In the genomic region with DNA sequence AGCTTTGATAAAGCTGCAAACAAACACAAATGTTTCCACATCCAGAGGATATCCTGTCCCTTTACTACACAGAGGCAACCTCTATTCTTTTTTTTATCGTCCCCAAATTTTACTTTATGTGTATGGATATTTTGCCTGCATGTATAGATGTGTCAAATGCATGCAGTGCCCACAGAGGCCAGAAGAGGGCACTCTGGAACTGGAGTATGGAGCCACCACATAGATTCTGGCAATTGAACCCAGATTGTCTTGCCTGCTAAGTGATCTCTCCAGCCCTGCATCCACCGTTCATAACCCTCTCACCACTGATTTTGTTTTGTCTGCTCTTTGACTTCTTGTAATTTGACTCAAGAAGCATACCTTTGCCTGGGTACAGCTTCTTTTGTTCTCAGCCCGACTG, we compare ENCODE assay signal across 9 mouse cellular contexts. TPM values are rescaled to one million over a fixed set of nuclear protein-coding genes. Genes with fewer than 3 reads are reported as not detected.
DNase-seq lines count a peak whose midpoint lies in the region; ATAC-seq and TF ChIP-seq lines count a peak whose summit lies in the region.
"Had no signal": no experiment of that assay in that cellular context is flagged by ENCODE, and none has a peak within 500 bp of the region (broad histone marks: within the 10 kb centered on the region; RNA-seq: fewer than 3 reads in every experiment).

No protein-coding gene starts in this region.

- H3K4me3 ChIP-seq in kidney, embryonic 14.5 days (ENCODE audit: low read length), result no peak overlapping the region
- H3K4me3 ChIP-seq in limb, embryonic 11.5 days (ENCODE audit: low read depth, low read length), result no peak overlapping the region
- H3K4me3 ChIP-seq in neural tube, embryonic 11.5 days (ENCODE audit: low read depth, low read length), result no peak overlapping the region
- H3K4me3 ChIP-seq in thymus, adult 2 months (ENCODE audit: control insufficient read depth, insufficient read depth, low read length), result no peak overlapping the region
- H3K4me3 ChIP-seq: embryonic facial prominence, embryonic 15.5 days had no signal

- no peak for TF ChIP-seq POLR2A in thymus, adult 2 months (IDR thresholded peaks at IDR 0.05; ENCODE audit: control insufficient read depth, extremely low read depth, insufficient read depth, low read length, poor library complexity)

- no peaks in the 10 kb centered on the region for H3K4me1 ChIP-seq in kidney, embryonic 14.5 days (ENCODE audit: control insufficient read depth, insufficient read depth, low read length)
- no peaks in the 10 kb centered on the region for H3K4me1 ChIP-seq in limb, embryonic 11.5 days (ENCODE audit: control insufficient read depth, insufficient read depth, low read length)
- no peaks in the 10 kb centered on the region for H3K4me1 ChIP-seq in neural tube, embryonic 11.5 days (ENCODE audit: control insufficient read depth, insufficient read depth, low read length)
- no peaks in the 10 kb centered on the region; the same call in 1 of the 2 replicates for H3K4me1 ChIP-seq in thymus, adult 2 months (replicated peaks; ENCODE audit: control insufficient read depth, insufficient read depth, low read length)

- no peaks in the 10 kb centered on the region for H3K36me3 ChIP-seq in kidney, embryonic 14.5 days (ENCODE audit: control insufficient read depth, insufficient read depth, low read length)
- H3K36me3 ChIP-seq in limb, embryonic 11.5 days (ENCODE audit: control insufficient read depth, insufficient read depth, low read length), result no peaks in the 10 kb centered on the region
- no peaks in the 10 kb centered on the region for H3K36me3 ChIP-seq in neural tube, embryonic 11.5 days (ENCODE audit: control insufficient read depth, insufficient read depth, low read length)
- no peaks in the 10 kb centered on the region for H3K36me3 ChIP-seq in thymus, adult 2 months (ENCODE audit: control insufficient read depth, insufficient read depth, low read length)
- H3K36me3 ChIP-seq: embryonic facial prominence, embryonic 15.5 days had no signal

- H3K27ac ChIP-seq in kidney, embryonic 14.5 days (ENCODE audit: low read depth, low read length), result no peak overlapping the region
- no peak overlapping the region for H3K27ac ChIP-seq in limb, embryonic 11.5 days (replicated peaks; ENCODE audit: low read depth, low read length)
- no peak overlapping the region for H3K27ac ChIP-seq in neural tube, embryonic 11.5 days (ENCODE audit: low read depth, low read length)
- H3K27ac ChIP-seq in thymus, adult 2 months (ENCODE audit: control insufficient read depth, insufficient read depth, low read length), result no peak overlapping the region
- H3K27ac ChIP-seq: embryonic facial prominence, embryonic 15.5 days had no signal

- H3K9me3 ChIP-seq in kidney, embryonic 14.5 days (ENCODE audit: control insufficient read depth, low read length), result no peaks in the 10 kb centered on the region
- no peaks in the 10 kb centered on the region for H3K9me3 ChIP-seq in limb, embryonic 11.5 days (ENCODE audit: control insufficient read depth, low read length)
- no peaks in the 10 kb centered on the region for H3K9me3 ChIP-seq in neural tube, embryonic 11.5 days (ENCODE audit: control insufficient read depth, low read length)

- DNase-seq in A20 (ENCODE audit: low read depth, low spot score), result peak; percentile 16
- peak; percentile 77 to 80 for DNase-seq in adrenal gland, adult 18-20 months (ENCODE audit: low spot score in 2 of 2)
- DNase-seq in embryo, embryonic 10 days (ENCODE audit: low spot score), result peak; percentile 81
- peak; percentile 35 to 66 for DNase-seq in gastrocnemius, postnatal 4 days (ENCODE audit: low spot score in 2 of 2)
- DNase-seq in limb, embryonic 11.5 days (ENCODE audit: low spot score), result peak; percentile 88
- peak; percentile 79 for DNase-seq in neural tube, embryonic 11.5 days (ENCODE audit: low spot score)
- peak; percentile 59 for DNase-seq in thymus, adult 2 months

- peak; percentile 46; the same call in 1 of the 2 replicates for ATAC-seq in kidney, embryonic 14.5 days (ENCODE audit: low FRiP score, low TSS enrichment)
- ATAC-seq in limb, embryonic 11.5 days (ENCODE audit: insufficient number of reproducible peaks, low FRiP score, low TSS enrichment, low read depth), result no peak
- ATAC-seq in neural tube, embryonic 11.5 days (ENCODE audit: insufficient read depth, low FRiP score, low TSS enrichment), result no peak

- 19% methylated on average over 3 of the region's 3 CpGs for WGBS in kidney, embryonic 14.5 days
- 14% methylated on average over 3 of the region's 3 CpGs for WGBS in limb, embryonic 11.5 days
- WGBS in neural tube, embryonic 11.5 days, result 31% methylated on average over 3 of the region's 3 CpGs
- WGBS in thymus, adult 2 months, result 45% methylated on average over 3 of the region's 3 CpGs

- no peak overlapping the region for H3K4me2 ChIP-seq in kidney, embryonic 14.5 days (replicated peaks; ENCODE audit: low read depth, low read length)
- no peak overlapping the region for H3K4me2 ChIP-seq in limb, embryonic 11.5 days (ENCODE audit: low read depth, severe bottlenecking)
- no peak overlapping the region for H3K4me2 ChIP-seq in neural tube, embryonic 11.5 days (ENCODE audit: low read depth)
- H3K4me2 ChIP-seq: embryonic facial prominence, embryonic 15.5 days had no signal

- no peak overlapping the region for H3K9ac ChIP-seq in kidney, embryonic 14.5 days (ENCODE audit: low read depth, low read length)
- H3K9ac ChIP-seq in limb, embryonic 11.5 days (ENCODE audit: low read length), result no peak overlapping the region
- no peak overlapping the region for H3K9ac ChIP-seq in neural tube, embryonic 11.5 days (ENCODE audit: low read length)
- H3K9ac ChIP-seq: embryonic facial prominence, embryonic 15.5 days had no signal

- H3K27me3 ChIP-seq in kidney, embryonic 14.5 days (ENCODE audit: control insufficient read depth, insufficient read depth, low read length), result no peaks in the 10 kb centered on the region
- H3K27me3 ChIP-seq in limb, embryonic 11.5 days (ENCODE audit: control insufficient read depth, insufficient read depth, low read length), result no peaks in the 10 kb centered on the region
- no peaks in the 10 kb centered on the region for H3K27me3 ChIP-seq in neural tube, embryonic 11.5 days (ENCODE audit: control insufficient read depth, insufficient read depth, low read length)
- no peaks in the 10 kb centered on the region for H3K27me3 ChIP-seq in thymus, adult 2 months (ENCODE audit: control insufficient read depth, insufficient read depth, low read length)

- TF ChIP-seq CTCF in thymus, adult 2 months (IDR thresholded peaks at IDR 0.05; ENCODE audit: borderline replicate concordance, control insufficient read depth, extremely low read depth, insufficient read depth, low read length, poor library complexity), result no peak

RNA-seq across cellular contexts. Expression of a gene that starts 33.0 kb away (rescaled TPM):
- total RNA-seq in adrenal gland, adult 18-20 months (2021), result 10 to 100 TPM in 1 of 2 experiments, 1 to 10 TPM in 1; 2.9 to 14.4 TPM
- 100 to 1,000 TPM in 1 of 2 experiments, 10 to 100 TPM in 1; 96.0 to 107 TPM for total RNA-seq in gastrocnemius, postnatal 4 days (2021)
- polyA plus RNA-seq in kidney, embryonic 14.5 days (2014; fragmentation: Nextera tagmentation; extraction: Ambion mirVana), result 3.6 and 5.0 TPM in 2 replicates
- 1.7 TPM in 2 replicates for polyA plus RNA-seq in limb, embryonic 11.5 days (2014; fragmentation: Nextera tagmentation; extraction: Ambion mirVana)
- 17.0 and 17.3 TPM in 2 replicates for polyA plus RNA-seq in neural tube, embryonic 11.5 days (2014; fragmentation: Nextera tagmentation; extraction: Ambion mirVana)
- polyA plus RNA-seq in thymus, adult 2 months (2012; rRNA removed), result 0.36 and 2.3 TPM in 2 replicates

Comparison
In these comparisons a context has a peak if more than half of its experiments do, and no peak if none do; other contexts are left out.
1. DNase-seq: peak in every context shown above with its lines; median percentile 88 in limb, embryonic 11.5 days; 81 in embryo, embryonic 10 days; 79 in neural tube, embryonic 11.5 days; 78 in adrenal gland, adult 18-20 months; 59 in thymus, adult 2 months; 50 in gastrocnemius, postnatal 4 days; 16 in A20.